Mouse (Mus musculus): ENCODE results near the gene Zkscan2. TPM values are rescaled to one million over a fixed set of nuclear protein-coding genes. Genes with fewer than 3 reads are reported as not detected.
A peak's percentile ranks its signal among the peaks of the same experiment; 100 is the strongest.

The Zkscan2 gene
- under 1 TPM in 1 of 2 experiments, not detected in 1; 0.06 TPM for total RNA-seq (2021)
- long read RNA-seq, experiment 1, result 0 reads
- long read RNA-seq, experiment 2, result 0 reads

DNA sequence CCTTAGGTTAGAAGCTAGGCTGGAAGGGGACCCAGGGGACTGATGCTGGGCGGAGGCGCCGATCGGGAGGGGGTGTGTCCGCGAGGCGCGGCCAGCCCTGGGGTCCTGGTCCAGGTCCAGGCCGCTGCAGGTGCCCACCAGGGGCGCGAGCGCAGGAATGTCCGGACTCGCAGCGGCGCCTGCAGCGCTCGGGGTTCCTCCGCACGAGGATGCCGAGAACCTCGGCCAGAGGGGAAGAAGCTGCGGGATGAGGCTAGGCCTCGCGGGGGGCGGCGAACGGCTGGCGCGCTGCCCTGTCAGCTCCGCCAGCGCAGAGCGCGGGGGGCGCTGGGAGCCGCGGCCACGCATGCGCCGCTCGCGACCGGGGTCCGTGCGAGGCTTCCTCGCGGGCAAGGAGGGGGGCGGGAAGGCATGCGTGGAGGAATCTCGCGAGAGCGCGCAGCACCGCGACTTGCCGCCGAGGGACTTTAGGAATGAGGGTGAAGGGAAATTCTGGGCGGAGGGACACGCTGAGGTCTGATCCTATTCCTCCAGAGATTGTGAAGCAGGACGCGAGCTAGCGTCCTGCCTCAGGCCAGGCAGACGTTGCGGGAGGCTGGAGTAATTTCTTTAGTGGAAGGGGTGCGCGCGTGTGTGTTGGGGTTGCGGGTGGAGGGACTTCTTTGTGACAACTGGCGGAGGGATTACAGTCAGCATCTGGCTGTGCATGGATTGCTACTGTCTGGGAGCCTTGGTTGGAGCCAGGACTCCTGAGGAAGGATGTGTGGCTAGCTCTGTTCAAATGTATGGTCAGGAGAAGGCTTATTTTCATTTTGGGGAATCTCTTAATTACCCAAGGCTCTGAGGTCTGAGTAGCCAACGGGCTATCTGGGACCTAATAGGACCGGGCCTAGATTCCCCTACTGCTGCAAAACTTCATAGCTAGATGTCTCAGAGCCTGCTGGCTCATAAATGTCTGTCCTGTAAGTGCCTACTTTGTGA lies at the start of gene Zkscan2:
Gene Zkscan2, minus strand, starts transcription at position 211 of the 981 bp plus-strand sequence.
- no peak for TF ChIP-seq CTCF (IDR thresholded peaks at IDR 0.05)
- intact Hi-C loops (cut with DNase I), result no loop called here
- peak; percentile 57 for DNase-seq
- H3K4me3 ChIP-seq, result peak within 1 kb of the TSS; percentile 73
- no peak within 1 kb of the TSS for H3K27ac ChIP-seq

DNA sequence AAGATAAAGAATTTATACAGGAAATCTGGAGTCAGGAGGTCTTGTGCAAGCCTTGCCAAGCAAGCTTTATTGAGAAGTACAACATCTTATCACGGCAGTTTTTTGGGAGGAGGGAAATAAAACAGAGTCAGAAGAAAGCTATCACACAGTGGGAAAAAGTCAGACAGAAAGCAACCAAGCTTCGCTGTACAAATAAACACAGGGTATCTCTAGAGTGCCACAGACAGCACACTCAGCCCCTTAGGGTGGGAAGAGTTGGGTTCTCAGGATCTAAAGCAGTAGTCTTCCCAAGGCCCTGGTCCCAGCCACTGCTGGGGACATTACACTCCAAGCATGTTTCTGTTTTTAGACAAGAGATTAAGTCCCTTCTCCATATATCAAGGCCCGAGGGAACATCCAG lies 28.9 kb upstream of the Zkscan2 start:
- no peak overlapping the region for H3K4me3 ChIP-seq
- no peak for TF ChIP-seq CTCF (IDR thresholded peaks at IDR 0.05)
- no peak overlapping the region for H3K27ac ChIP-seq
- no peak for DNase-seq
- intact Hi-C loops (cut with DNase I), result no loop called here

DNA sequence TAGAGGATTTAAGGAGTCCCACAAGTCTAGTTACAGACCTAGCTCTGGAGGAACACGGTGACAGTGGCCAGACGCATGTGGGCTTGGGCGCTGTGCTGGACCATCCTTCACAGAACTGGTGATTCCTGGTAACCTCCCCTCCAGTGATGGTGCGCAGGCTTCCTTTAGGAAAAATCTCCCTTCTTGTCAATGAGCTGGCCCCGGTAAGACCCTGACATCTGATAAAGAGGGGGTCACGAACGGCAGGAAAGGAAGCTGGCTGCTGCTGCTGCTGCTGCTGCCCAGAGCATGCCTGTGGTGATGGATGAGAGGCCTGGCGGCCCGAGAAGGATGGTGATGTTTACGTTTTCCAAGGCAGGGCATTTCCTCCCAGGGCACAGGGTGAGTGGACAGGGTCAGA lies 25.5 kb upstream of the Zkscan2 start:
- Histone ChIP-seq H3K4me3 (no peak overlapping the region), H3K27ac (no peak overlapping the region)
- no peak for DNase-seq
- intact Hi-C loops (cut with DNase I), result no loop called here
- no peak for TF ChIP-seq CTCF (IDR thresholded peaks at IDR 0.05)

DNA sequence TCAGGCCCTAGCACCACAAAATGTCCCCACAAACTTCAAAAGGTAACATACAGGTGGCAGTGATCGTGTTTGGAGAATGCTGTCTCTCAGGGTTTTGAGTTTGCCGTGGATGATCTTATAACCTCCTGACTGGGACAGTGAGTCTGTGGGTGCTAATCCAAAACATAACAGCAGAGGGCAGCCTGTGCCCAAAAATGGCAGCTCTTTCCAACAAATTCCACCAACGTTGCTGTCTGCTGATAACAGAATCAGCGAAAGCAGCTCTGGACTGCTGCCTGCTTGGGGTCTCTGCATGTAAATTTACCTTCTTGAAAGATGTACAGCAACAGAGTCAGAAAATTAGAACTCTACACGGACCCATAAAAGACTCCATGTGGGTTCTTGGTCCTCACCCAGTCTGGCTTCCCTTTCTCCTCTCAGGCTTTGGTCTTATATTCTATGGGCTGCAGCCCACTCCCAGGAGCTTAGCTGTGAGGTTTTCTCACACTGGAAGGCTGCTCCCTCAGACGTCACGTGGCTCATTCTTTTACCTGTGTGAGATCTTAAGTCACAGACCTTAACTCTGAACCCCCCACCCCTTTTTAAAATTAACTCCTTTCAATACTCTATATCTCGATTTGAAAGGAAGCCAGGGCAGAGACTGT lies 24.1 kb upstream of the Zkscan2 start:
- TF ChIP-seq CTCF (IDR thresholded peaks at IDR 0.05), result peak; percentile 71
- peak; percentile 49 for DNase-seq
- intact Hi-C loops (cut with DNase I), result no loop called here

DNA sequence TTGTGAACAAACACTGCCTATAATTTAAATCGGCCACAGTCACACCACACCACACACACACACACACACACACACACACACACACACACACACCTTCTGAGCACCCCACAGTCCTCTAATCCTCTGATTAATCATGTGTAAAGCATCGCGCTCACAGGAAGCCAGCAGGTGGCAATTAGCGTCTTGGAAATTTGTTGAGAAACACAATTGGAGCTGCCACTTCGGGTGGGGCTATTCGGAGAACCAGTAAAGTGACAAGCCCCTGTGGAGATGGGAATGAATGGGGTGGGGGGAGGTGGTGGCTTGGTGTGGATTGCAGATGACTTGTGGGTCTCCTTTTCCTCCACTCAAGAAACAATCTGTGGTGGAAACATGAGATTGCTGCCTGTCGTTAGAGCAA lies 7.7 kb upstream of the Zkscan2 start:
- TF ChIP-seq CTCF (IDR thresholded peaks at IDR 0.05), result no peak
- intact Hi-C loops (cut with DNase I), result no loop called here
- Histone ChIP-seq H3K27ac (no peak overlapping the region), H3K4me3 (no peak overlapping the region)
- DNase-seq, result no peak

More for the DNA sequence above, 24.1 kb upstream of the Zkscan2 start:
- Histone ChIP-seq H3K4me3 (no peak overlapping the region), H3K27ac (no peak overlapping the region)

DNA sequence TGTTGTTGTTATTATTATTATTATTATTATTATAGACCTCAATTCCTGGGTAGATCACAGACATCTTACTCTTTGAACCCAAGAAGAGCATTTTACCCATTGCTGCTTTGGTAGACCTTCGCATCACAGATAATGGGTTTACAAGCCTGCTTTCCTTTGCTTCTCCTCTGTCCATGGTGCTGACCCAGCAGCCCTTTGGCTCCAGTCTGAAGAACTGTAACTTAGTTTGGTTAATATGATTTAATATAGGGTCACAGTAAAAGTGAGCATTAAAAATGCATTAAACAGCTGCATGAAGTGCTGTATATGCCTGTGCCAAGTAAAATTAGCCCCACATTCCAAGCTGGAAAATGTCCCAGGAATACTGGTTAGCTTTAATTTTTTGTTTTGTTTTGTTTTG lies 3.1 kb upstream of the Zkscan2 start:
- Histone ChIP-seq H3K4me3 (no peak overlapping the region), H3K27ac (no peak overlapping the region)
- peak; percentile 17 for DNase-seq
- no peak for TF ChIP-seq CTCF (IDR thresholded peaks at IDR 0.05)
- intact Hi-C loops (cut with DNase I), result no loop called here

DNA sequence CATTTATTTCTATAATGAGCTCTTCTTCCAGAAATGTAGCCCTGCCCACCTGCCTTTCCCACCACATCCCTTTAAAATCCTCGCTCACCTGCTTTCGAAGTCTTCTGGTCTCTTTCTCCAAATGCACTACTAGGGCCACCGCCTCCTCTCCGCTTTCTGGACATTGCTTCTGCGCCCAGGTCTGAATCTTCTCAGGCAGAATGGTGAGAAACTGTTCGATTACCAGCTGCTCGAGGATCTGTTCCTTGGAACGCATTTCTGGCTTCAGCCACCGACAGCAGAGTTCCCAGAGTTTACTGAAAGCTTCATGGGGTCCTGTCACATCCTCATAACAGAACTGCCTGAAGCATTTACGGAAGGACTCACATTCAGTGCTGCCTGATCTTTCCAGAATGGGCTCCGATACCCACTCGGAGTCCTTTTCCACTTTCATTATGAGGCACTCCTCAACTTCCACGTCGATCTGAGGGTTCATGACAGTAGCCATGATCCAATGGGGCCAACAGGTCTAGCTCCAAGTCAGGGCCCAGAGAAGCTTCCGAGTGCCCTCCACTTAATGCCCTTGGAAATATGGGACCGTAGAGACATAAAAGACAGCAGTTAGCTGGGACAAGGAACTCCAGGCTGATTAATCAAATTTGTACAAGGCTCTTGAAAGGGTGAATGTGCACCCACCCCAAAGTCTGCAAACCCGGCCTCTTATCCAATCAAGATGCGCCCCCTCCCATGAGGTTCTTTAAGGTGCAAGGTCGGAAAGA lies 589 bp downstream of the Zkscan2 start:
- no peak for TF ChIP-seq CTCF (IDR thresholded peaks at IDR 0.05)
- Histone ChIP-seq H3K4me3 (peak overlapping the region; percentile 73), H3K27ac (no peak overlapping the region)
- no peak for DNase-seq
- intact Hi-C loops (cut with DNase I), result no loop called here

DNA sequence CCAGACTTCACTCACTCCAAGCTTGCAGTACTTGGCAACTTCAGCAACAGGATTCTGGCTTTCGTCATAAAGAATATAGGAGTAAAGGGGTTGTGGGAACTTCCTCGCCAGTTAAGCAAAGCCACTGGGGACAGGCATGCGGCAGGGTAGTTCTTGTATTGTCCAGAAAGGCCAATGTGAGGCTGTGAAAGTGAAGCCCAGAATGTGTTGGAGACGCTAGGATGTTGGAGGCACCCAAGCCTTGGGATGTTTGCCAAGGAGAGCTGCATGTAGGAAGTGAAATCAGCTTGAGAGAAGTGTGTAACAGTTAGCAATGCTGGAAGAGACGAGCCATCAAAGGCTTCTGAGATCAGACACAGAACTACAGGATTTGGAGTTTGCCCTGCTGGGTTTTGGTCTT lies 12.5 kb downstream of the Zkscan2 start:
- intact Hi-C loops (cut with DNase I), result no loop called here
- DNase-seq, result no peak
- Histone ChIP-seq H3K4me3 (no peak overlapping the region), H3K27ac (no peak overlapping the region)
- no peak for TF ChIP-seq CTCF (IDR thresholded peaks at IDR 0.05)

DNA sequence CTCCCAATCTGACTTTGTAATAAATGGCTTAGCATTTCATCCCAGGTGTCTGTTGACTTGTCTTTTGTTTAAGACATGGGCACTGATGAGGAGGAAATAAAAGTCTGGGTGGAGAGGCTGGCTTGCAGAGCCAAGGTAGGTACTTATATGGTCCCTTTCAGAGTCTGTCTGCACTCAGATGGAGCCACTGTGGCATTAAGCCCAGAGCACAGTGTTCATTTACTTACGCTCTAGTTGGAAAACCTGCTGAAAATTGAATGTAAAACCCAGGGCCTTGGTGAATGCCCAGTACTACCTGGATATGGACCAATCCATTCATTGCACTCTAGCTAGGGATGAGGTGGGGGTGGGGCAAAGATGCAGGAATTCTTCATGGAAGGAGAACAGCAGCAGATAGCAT lies 32.3 kb downstream of the Zkscan2 start:
- TF ChIP-seq CTCF (IDR thresholded peaks at IDR 0.05), result no peak
- H3K27ac ChIP-seq, result no peak overlapping the region
- intact Hi-C loops (cut with DNase I), result loop anchor here (5.0 to 10.0 kb wide), 2 partner anchors 163 to 456 kb away; no protein-coding TSS in a partner anchor
- DNase-seq, result no peak
- no peak overlapping the region for H3K4me3 ChIP-seq

DNA sequence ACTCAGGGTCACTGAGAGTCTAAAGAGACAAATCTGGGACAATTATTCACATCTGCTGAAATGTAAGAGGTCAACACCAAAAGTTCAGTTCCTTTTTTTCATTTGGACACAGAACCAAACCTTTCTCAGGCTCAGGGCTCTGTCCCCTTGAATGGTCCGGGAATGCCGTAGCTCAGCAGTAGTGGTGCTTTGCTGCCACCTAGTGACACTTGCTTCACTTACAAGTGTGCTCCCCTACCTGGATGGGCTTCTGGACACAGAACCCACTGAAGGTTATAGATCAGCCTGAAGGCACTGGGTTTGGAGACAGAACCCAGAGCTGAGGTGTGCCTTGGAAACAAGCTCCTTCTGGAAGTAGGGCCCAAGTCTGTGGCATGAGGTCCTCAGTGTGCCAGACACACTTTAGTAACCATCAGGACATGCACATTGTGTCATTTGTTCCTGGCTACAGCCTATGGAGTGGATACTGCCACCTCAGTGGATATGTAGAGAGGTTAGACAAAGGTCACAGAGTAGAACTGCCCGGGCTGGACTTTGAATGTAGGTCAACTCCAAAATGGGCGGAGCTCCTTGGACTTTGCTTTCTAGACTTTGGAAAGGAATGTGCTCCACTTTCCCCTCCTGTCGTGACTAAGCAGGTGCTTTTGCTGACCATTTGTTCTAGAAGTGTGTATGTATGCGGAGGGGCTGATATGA lies 34.4 kb downstream of the Zkscan2 start:
- intact Hi-C loops (cut with DNase I), result loop anchor here (1.0 to 10.0 kb wide), 4 partner anchors 67 to 454 kb away; no protein-coding TSS in a partner anchor
- TF ChIP-seq CTCF (IDR thresholded peaks at IDR 0.05), result peak; percentile 90
- H3K27ac ChIP-seq, result no peak overlapping the region
- H3K4me3 ChIP-seq, result no peak overlapping the region
- DNase-seq, result peak; percentile 75

DNA sequence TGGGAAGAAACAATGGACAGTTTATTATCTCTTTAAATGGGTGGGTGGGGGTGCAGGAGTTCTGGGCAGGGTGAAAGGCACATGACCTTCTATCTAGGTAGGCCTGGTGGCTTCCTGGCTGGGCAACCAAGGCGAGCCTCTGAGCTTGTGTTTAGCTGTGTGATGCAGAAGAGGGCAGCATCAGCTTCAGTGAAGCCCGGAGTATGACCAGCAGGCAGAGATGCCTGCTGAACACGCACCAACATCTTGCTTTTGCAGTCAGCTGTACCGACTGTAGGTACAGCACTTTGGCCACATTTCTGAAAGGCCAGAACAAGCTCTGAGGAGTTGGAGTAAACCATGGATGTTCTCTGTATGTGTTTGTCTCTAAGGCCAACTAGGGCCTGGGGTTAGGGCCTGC lies 36.7 kb downstream of the Zkscan2 start:
- DNase-seq, result no peak
- no peak overlapping the region for H3K27ac ChIP-seq
- no peak for TF ChIP-seq CTCF (IDR thresholded peaks at IDR 0.05)
- H3K4me3 ChIP-seq, result no peak overlapping the region
- intact Hi-C loops (cut with DNase I), result loop anchor here (10.0 kb wide), 1 partner anchor 159 kb away; no protein-coding TSS in a partner anchor

DNA sequence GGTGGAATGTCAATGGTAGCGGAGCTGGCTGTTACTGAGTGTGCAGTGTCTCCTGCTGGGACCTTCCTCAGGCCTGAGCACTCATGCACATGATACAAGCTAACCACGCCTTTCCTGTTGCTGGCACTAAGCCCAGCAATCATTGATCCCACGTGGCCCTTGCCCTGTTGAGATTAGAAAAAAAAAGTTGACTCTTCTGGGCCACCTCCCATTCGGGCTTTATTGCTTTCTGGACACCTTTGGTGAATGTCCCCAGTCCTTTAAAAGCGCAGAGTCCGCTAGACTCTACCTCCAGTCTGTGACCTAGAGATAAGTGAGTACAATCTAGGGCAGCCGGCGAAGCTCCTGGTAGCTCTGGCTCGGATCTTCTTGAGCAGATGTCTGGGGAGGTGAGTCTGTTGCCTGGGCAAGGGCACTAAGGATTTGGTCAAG lies 38.2 kb downstream of the Zkscan2 start, which contains the start of gene Aqp8:
Gene Aqp8, plus strand, starts transcription at position 222 of the 432 bp plus-strand sequence.
- TF ChIP-seq CTCF (IDR thresholded peaks at IDR 0.05), result no peak
- no peak within 1 kb of the TSS for H3K4me3 ChIP-seq
- no peak within 1 kb of the TSS for H3K27ac ChIP-seq
- DNase-seq, result no peak
- intact Hi-C loops (cut with DNase I), result loop anchor here (10.0 kb wide), 1 partner anchor 157 kb away; no protein-coding TSS in a partner anchor

Data from gastrocnemius, adult 2 months (tissue).